Mouse (Mus musculus): Measurements from ENCODE around the gene Rps6kc1. TPM values are rescaled to one million over a fixed set of nuclear protein-coding genes. Genes with fewer than 3 reads are reported as not detected.
A peak's percentile ranks its signal among the peaks of the same experiment; 100 is the strongest.

Rps6kc1 gene
- total and polyA plus RNA-seq, 2 experiments from 2014 or later = 26.1 to 42.8 TPM

- Histone ChIP-seq H3K36me3 (ENCODE audit: insufficient read depth) (peaks cover 19% of the 10 kb centered on the region), H3K9me3 (ENCODE audit: low read length) (no peaks in the 10 kb centered on the region), H3K4me2 (ENCODE audit: low read depth) (no peak overlapping the region), H3K27me3 (ENCODE audit: insufficient read depth, low read length) (no peaks in the 10 kb centered on the region), H3K4me3 (ENCODE audit: low read depth, low read length) (no peak overlapping the region), H3K4me1 (ENCODE audit: insufficient read depth) (peaks cover 9% of the 10 kb centered on the region; the same call in 1 of the 2 replicates), H3K9ac (no peak overlapping the region), H3K27ac (ENCODE audit: low read depth, low read length) (no peak overlapping the region)
- ATAC-seq (no peak), DNase-seq (no peak)
- TF ChIP-seq CTCF (IDR thresholded peaks at IDR 0.05; ENCODE audit: low read depth) = no peak
- WGBS = 77% methylated on average over 11 of the region's 11 CpGs
Measured at GRCm38 (mm10) chr1:190797483-190798058, 114.0 kb downstream of the Rps6kc1 start.

GRCm38 (mm10) chr1:190796745-190797482 lies 114.7 kb downstream of the Rps6kc1 start:
- no peak overlapping the region for H3K4me3 ChIP-seq (ENCODE audit: low read depth, low read length)
- whole genome bisulfite sequencing = 20% methylated on average over 7 of the region's 7 CpGs

GRCm38 (mm10) chr1:190791638-190792037 lies 119.9 kb downstream of the Rps6kc1 start:
- Histone ChIP-seq H3K4me2 (ENCODE audit: low read depth) (no peak overlapping the region), H3K4me1 (ENCODE audit: insufficient read depth) (peaks cover 5% of the 10 kb centered on the region; the same call in 1 of the 2 replicates), H3K9me3 (ENCODE audit: low read length) (no peaks in the 10 kb centered on the region), H3K36me3 (ENCODE audit: insufficient read depth) (peaks cover 3% of the 10 kb centered on the region; the same call in 1 of the 2 replicates), H3K9ac (no peak overlapping the region), H3K4me3 (ENCODE audit: low read depth, low read length) (no peak overlapping the region), H3K27ac (ENCODE audit: low read depth, low read length) (no peak overlapping the region), H3K27me3 (ENCODE audit: insufficient read depth, low read length) (no peaks in the 10 kb centered on the region)
- no peak for DNase-seq
- no peak for ATAC-seq
- 79% methylated on average over 6 of the region's 6 CpGs for WGBS
- no peak for TF ChIP-seq CTCF (IDR thresholded peaks at IDR 0.05; ENCODE audit: low read depth)

More at GRCm38 (mm10) chr1:190796745-190797482, 114.7 kb downstream of the Rps6kc1 start:
- Histone ChIP-seq H3K9me3 (ENCODE audit: low read length) (no peaks in the 10 kb centered on the region), H3K4me1 (ENCODE audit: insufficient read depth) (peaks cover 9% of the 10 kb centered on the region; the same call in 1 of the 2 replicates), H3K27ac (ENCODE audit: low read depth, low read length) (no peak overlapping the region), H3K36me3 (ENCODE audit: insufficient read depth) (peaks cover 19% of the 10 kb centered on the region), H3K9ac (no peak overlapping the region), H3K27me3 (ENCODE audit: insufficient read depth, low read length) (no peaks in the 10 kb centered on the region), H3K4me2 (ENCODE audit: low read depth) (no peak overlapping the region)
- peak; percentile 64; the same call in 1 of the 2 replicates for ATAC-seq
- DNase-seq = peak; percentile 87
- peak; percentile 87 for TF ChIP-seq CTCF (IDR thresholded peaks at IDR 0.05; ENCODE audit: low read depth)

GRCm38 (mm10) chr1:190790720-190791119 lies 120.8 kb downstream of the Rps6kc1 start:
- no peak overlapping the region for H3K9ac ChIP-seq
- no peak overlapping the region for H3K4me3 ChIP-seq (ENCODE audit: low read depth, low read length)
- WGBS = 49% methylated on average over 6 of the region's 6 CpGs
- peaks cover 3% of the 10 kb centered on the region; the same call in 1 of the 2 replicates for H3K36me3 ChIP-seq (ENCODE audit: insufficient read depth)
- ATAC-seq = no peak
- no peaks in the 10 kb centered on the region for H3K9me3 ChIP-seq (ENCODE audit: low read length)
- H3K27ac ChIP-seq (ENCODE audit: low read depth, low read length) = no peak overlapping the region
- no peak overlapping the region for H3K4me2 ChIP-seq (ENCODE audit: low read depth)
- H3K27me3 ChIP-seq (ENCODE audit: insufficient read depth, low read length) = no peaks in the 10 kb centered on the region
- TF ChIP-seq CTCF (IDR thresholded peaks at IDR 0.05; ENCODE audit: low read depth) = no peak
- DNase-seq = no peak
- no peaks in the 10 kb centered on the region for H3K4me1 ChIP-seq (ENCODE audit: insufficient read depth)

- Histone ChIP-seq H3K27me3 (ENCODE audit: insufficient read depth, low read length) (no peaks in the 10 kb centered on the region), H3K4me3 (ENCODE audit: low read depth, low read length) (no peak overlapping the region)
Measured at GRCm38 (mm10) chr1:190777660-190778059, 133.9 kb downstream of the Rps6kc1 start.

GRCm38 (mm10) chr1:190776260-190776659 lies 135.3 kb downstream of the Rps6kc1 start:
- Histone ChIP-seq H3K9me3 (ENCODE audit: low read length) (no peaks in the 10 kb centered on the region), H3K27me3 (ENCODE audit: insufficient read depth, low read length) (no peaks in the 10 kb centered on the region), H3K27ac (ENCODE audit: low read depth, low read length) (no peak overlapping the region), H3K4me3 (ENCODE audit: low read depth, low read length) (no peak overlapping the region), H3K36me3 (ENCODE audit: insufficient read depth) (peaks cover 18% of the 10 kb centered on the region), H3K9ac (no peak overlapping the region), H3K4me1 (ENCODE audit: insufficient read depth) (no peaks in the 10 kb centered on the region), H3K4me2 (ENCODE audit: low read depth) (no peak overlapping the region)
- no peak for DNase-seq
- ATAC-seq = no peak
- 73% methylated on average over 9 of the region's 9 CpGs for WGBS
- TF ChIP-seq CTCF (IDR thresholded peaks at IDR 0.05; ENCODE audit: low read depth) = no peak

More at GRCm38 (mm10) chr1:190777660-190778059, 133.9 kb downstream of the Rps6kc1 start:
- ATAC-seq = no peak
- peaks cover 17% of the 10 kb centered on the region for H3K36me3 ChIP-seq (ENCODE audit: insufficient read depth)
- H3K4me2 ChIP-seq (ENCODE audit: low read depth) = no peak overlapping the region
- no peaks in the 10 kb centered on the region for H3K9me3 ChIP-seq (ENCODE audit: low read length)
- no peak overlapping the region for H3K27ac ChIP-seq (ENCODE audit: low read depth, low read length)
- no peak overlapping the region for H3K9ac ChIP-seq
- no peak for TF ChIP-seq CTCF (IDR thresholded peaks at IDR 0.05; ENCODE audit: low read depth)
- 82% methylated on average over 6 of the region's 6 CpGs for WGBS
- no peak for DNase-seq
- no peaks in the 10 kb centered on the region for H3K4me1 ChIP-seq (ENCODE audit: insufficient read depth)
